Mouse (Mus musculus): ENCODE measurements around the gene Polr2a. TPM values are rescaled to one million over a fixed set of nuclear protein-coding genes. Genes with fewer than 3 reads are reported as not detected.

Gene Polr2a
- polyA plus RNA-seq (2012; rRNA removed; ENCODE audit: low replicate concordance), result 15.1 and 47.7 TPM in 2 replicates

DNA sequence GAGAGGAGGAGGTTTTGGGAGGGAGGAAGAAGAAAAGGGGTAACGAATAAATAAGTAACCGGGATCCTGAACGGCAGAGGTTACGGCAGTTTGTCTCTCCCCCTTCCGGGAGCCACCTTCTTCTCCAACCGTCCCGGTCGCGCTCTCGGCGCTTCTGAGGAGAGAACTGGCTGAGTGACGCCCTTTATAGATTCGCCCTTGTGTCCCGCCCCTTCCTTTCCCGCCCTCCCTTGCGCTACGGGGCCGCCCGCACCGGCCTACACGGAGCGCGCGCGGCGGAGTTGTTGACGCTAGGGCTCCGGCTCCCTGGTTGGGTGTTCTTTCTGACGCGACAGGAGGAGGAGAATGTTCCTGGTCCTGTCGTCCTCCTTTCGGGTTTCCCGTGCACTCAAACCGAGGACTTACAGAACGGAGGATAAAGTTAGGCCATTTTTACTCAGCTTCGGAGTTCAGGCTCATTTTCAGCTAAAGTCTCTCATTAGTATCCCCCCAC is at the start of gene Polr2a:
Gene Polr2a (minus strand): TSS at position 160 of the 493 bp plus-strand sequence.

DNA sequence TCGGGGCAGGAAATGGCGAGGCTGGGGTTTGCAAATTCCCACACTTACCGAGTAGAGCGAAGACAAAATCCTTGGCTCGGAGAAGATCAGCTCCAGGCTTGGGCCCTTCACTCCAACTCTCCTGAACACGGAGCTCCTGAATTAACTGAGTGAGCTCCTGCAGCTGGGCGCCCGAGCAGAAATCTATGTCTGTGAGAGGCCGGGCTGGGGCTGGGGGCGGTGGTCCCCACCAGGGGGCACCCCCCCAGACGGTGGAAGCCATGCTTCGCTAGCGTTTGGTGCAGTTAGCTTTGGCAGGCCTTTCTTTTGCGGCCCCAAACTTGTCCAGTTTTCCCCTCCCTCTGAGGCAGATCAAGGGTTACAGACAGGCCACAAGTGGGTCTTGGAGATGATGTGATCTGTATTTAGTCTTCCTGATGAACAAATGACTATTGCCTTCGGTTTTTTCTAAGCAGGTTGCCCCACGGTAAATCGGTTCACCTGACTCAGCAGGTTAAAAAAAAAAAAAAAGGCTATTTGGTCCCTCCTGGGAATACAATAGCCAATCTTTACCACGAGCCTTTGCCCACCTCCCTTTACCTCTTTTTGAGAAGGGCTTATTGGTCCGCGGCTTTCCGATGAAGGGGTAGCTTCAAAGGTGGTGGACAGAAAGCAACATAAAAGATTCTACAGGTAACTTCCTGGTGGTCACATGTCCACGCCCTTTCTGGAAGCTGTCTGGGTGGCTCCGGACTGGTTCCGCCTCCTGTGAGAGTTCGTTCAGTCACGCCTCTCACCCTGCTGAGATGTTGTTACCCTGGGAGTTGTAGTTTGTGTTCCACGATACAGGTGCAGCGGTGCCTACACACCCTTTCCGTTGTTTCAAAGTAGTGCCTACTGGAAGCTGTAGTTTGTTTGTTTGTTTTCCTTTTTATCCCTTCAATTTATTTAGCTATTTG is 46.8 kb upstream of the Polr2a start, which contains the start of gene Tmem102:
Gene Tmem102 (minus strand): TSS at position 653 of the 938 bp plus-strand sequence.

DNA sequence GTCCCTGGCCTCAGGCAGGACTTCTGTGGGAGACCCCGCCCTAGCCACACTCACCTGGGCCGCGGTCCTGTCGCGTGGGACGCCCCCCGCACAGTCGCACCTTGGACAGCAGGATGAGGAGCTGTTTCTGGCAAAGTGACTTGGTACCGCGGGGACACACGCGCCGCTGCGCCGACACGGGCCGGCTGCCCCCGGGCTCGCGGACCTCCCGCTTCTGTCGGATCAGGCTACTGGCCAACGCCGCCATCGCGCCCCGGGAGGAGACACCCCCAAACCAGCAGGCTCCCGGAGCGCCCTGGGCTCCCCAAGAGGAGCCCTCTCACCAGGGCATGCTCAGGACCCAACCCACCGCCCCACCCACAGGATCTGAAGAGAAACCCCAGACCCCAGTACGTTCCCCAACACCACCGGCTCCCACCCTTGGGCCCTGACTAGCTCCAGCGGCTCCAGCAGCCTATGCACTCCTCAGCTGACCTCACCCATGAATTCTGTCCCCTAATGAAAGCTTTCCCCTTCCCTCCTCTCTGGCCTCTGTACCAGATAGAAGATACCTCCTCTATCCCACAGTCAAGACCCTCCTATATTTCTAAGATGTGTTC is 43.0 kb upstream of the Polr2a start, which contains the start of gene Fgf11:
Gene Fgf11 (minus strand): TSS at position 479 of the 599 bp plus-strand sequence.

GRCm38 (mm10) chr11:69795168-69795982 is 36.9 kb upstream of the Polr2a start, which contains the start of gene Chrnb1:
Gene Chrnb1 (minus strand): TSS chr11:69795943.

DNA sequence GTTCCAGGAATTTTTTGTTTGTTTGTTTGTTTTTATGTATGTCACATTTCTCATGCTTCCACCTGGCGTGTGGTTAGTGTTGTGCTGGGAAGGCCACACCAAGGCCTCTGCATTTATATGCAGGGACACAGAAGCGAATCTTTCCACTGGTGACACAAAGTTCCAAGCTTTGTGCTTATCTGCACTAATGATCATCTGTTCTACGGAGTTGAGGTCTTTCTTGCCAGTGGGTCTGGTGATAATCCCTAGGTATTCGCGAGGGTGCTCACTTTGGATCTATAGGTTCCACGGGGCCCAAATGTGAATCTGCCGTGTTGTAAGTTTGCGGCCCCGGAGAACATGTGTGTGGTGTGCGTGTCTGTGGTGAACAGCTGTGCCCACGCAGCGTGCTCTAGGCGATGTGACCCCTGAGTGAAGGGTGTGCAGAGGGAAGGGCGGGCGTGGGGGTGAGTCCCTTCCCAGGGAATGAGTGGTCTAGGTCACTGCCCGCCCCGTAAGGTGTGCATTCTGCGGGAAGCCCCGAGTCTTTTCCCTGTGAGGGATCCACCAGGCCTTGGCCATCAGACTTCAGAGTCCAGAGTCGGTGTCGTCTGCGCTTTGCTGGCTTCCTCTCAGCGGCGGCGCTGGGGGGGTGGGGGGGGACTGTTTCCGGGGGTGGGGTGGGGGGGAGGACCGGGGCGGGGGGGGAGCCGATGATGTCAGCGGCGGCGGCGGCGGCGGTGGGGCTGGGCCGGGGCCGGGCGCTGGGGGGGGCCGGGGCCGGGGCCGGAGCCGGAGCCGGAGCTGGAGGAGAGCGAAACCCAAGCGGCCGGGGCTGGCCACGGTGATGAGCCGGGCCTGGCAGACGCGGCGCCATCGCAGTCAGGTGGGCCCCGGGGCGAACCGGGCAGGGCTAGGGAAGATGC is 7.0 kb upstream of the Polr2a start, which contains the start of gene Zbtb4:
Gene Zbtb4 (plus strand): TSS at position 692 of the 905 bp plus-strand sequence.

DNA sequence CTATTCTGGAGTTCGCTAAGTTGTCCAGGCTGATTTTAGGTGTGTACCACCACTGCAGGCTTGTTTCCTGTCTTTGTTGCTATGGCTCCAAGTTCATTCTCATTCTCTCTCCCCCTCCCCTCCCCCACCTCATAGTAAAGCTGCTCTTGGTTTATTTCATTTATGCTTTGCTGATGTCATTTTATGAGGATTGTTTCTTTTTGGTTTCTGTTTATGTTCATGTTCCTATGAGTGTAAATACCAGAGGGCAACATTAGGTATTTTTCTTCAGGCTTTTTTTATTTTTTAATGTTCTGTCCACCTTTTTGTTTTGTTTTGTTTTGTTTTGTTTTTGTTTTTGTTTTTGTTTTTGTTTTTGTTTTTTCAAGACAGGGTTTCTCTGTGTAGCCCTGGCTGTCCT is 3.4 kb upstream of the Polr2a start, which contains the start of gene Slc35g3:
Gene Slc35g3 (minus strand): TSS at position 101 of the 400 bp plus-strand sequence.

GRCm38 (mm10) chr11:69695361-69696181 is 62.9 kb downstream of the Polr2a start, which contains the start of the genes Tnfsf12 and Tnfsfm13:
Gene Tnfsf12 (minus strand): TSS chr11:69695849.
Gene Tnfsfm13 (minus strand): TSS chr11:69696098.

DNA sequence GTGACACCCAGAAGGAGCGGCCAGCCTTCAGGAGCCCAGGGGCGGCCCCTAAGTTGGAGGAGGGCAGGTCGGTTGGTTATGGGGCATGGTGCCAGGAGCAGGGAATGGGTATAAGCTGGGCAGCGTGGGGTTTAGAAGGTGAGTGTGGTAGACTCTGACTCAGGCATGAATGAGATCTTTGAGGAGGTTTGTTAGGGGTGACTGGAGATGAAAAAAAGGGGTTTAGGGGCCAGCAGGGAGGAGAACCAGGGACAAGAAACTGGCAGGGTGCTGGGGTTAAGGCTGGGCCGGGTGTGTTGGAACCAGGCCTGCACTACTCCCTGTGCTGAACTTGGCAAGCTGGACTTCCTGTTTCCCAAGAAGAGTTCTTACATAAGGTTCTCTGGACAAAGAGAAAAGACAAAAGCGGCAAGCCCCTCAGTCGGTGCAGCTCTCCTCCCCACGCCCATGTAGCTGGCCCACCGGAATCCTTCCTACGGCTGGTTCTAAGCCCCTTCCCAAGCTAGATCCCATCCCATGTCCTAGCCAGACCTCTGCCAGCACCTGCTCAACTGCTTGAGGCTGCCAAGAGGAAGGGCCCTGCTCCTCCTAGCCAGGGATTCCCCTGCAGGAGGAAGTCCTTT is 72.8 kb downstream of the Polr2a start, which contains the start of gene Tnfsf13:
Gene Tnfsf13 (minus strand): TSS at position 259 of the 623 bp plus-strand sequence.

Other genes with a start within 250 kb of the Polr2a start
- 0.29 and 1.4 TPM in 2 replicates for gene Dnah2, start 209.5 kb downstream of the Polr2a start, polyA plus RNA-seq (2012; rRNA removed; ENCODE audit: low replicate concordance)
- 0.49 and 29.6 TPM in 2 replicates for gene Efnb3, start 198.4 kb downstream of the Polr2a start, polyA plus RNA-seq (2012; rRNA removed; ENCODE audit: low replicate concordance)
- 15.8 and 19.8 TPM in 2 replicates for gene Wrap53, start 178.4 kb downstream of the Polr2a start, polyA plus RNA-seq (2012; rRNA removed; ENCODE audit: low replicate concordance)
- 68.6 and 188 TPM in 2 replicates for gene Trp53, start 178.3 kb downstream of the Polr2a start, polyA plus RNA-seq (2012; rRNA removed; ENCODE audit: low replicate concordance)
- gene Atp1b2, start 152.7 kb downstream of the Polr2a start, polyA plus RNA-seq (2012; rRNA removed; ENCODE audit: low replicate concordance), result 28.5 and 39.7 TPM in 2 replicates
- not detected in 2 replicates for gene Shbg, start 140.7 kb downstream of the Polr2a start, polyA plus RNA-seq (2012; rRNA removed; ENCODE audit: low replicate concordance)
- gene Sat2, start 136.6 kb downstream of the Polr2a start, polyA plus RNA-seq (2012; rRNA removed; ENCODE audit: low replicate concordance), result 10.9 and 12.6 TPM in 2 replicates
- gene Fxr2, start 125.6 kb downstream of the Polr2a start, polyA plus RNA-seq (2012; rRNA removed; ENCODE audit: low replicate concordance), result 58.6 and 88.5 TPM in 2 replicates
- gene Sox15, start 103.3 kb downstream of the Polr2a start, polyA plus RNA-seq (2012; rRNA removed; ENCODE audit: low replicate concordance), result 0.15 and 0.24 TPM in 2 replicates
- 144 and 237 TPM in 2 replicates for gene Mpdu1, start 96.0 kb downstream of the Polr2a start, polyA plus RNA-seq (2012; rRNA removed; ENCODE audit: low replicate concordance)
- gene Cd68, start 92.5 kb downstream of the Polr2a start, polyA plus RNA-seq (2012; rRNA removed; ENCODE audit: low replicate concordance), result 56.3 and 61.7 TPM in 2 replicates
- 319 and 587 TPM in 2 replicates for gene Eif4a1, start 86.2 kb downstream of the Polr2a start, polyA plus RNA-seq (2012; rRNA removed; ENCODE audit: low replicate concordance)
- gene Senp3, start 76.6 kb downstream of the Polr2a start, polyA plus RNA-seq (2012; rRNA removed; ENCODE audit: low replicate concordance), result 85.1 and 101 TPM in 2 replicates
- 6.3 and 13.6 TPM in 2 replicates for gene Tnfsf13, start 72.9 kb downstream of the Polr2a start, polyA plus RNA-seq (2012; rRNA removed; ENCODE audit: low replicate concordance)
- 46.0 and 77.8 TPM in 2 replicates for gene Tnfsf12, start 62.8 kb downstream of the Polr2a start, polyA plus RNA-seq (2012; rRNA removed; ENCODE audit: low replicate concordance)
- gene Tnfsfm13, start 62.5 kb downstream of the Polr2a start, polyA plus RNA-seq (2012; rRNA removed; ENCODE audit: low replicate concordance), result 9.8 and 12.9 TPM in 2 replicates
- 0.10 and 0.21 TPM in 2 replicates for gene Slc35g3, start 3.3 kb upstream of the Polr2a start, polyA plus RNA-seq (2012; rRNA removed; ENCODE audit: low replicate concordance)
- 44.2 and 58.0 TPM in 2 replicates for gene Zbtb4, start 7.3 kb upstream of the Polr2a start, polyA plus RNA-seq (2012; rRNA removed; ENCODE audit: low replicate concordance)
- gene Chrnb1, start 37.3 kb upstream of the Polr2a start, polyA plus RNA-seq (2012; rRNA removed; ENCODE audit: low replicate concordance), result 15.3 and 30.1 TPM in 2 replicates
- 9.8 and 16.7 TPM in 2 replicates for gene Fgf11, start 43.2 kb upstream of the Polr2a start, polyA plus RNA-seq (2012; rRNA removed; ENCODE audit: low replicate concordance)
- gene Tmem102, start 47.0 kb upstream of the Polr2a start, polyA plus RNA-seq (2012; rRNA removed; ENCODE audit: low replicate concordance), result 0.16 and 7.0 TPM in 2 replicates
- gene Gm39566, start 56.7 kb upstream of the Polr2a start, polyA plus RNA-seq (2012; rRNA removed; ENCODE audit: low replicate concordance), result not detected in 2 replicates
- gene Spem2, start 59.8 kb upstream of the Polr2a start, polyA plus RNA-seq (2012; rRNA removed; ENCODE audit: low replicate concordance), result not detected in 2 replicates
- 0.31 TPM in 1 of 2 replicates, not detected in the other for gene Spem1, start 63.5 kb upstream of the Polr2a start, polyA plus RNA-seq (2012; rRNA removed; ENCODE audit: low replicate concordance)
- 21.2 and 76.1 TPM in 2 replicates for gene Nlgn2, start 79.1 kb upstream of the Polr2a start, polyA plus RNA-seq (2012; rRNA removed; ENCODE audit: low replicate concordance)
- 256 and 336 TPM in 2 replicates for gene Tmem256, start 79.9 kb upstream of the Polr2a start, polyA plus RNA-seq (2012; rRNA removed; ENCODE audit: low replicate concordance)
- 134 and 164 TPM in 2 replicates for gene Plscr3, start 87.7 kb upstream of the Polr2a start, polyA plus RNA-seq (2012; rRNA removed; ENCODE audit: low replicate concordance)
- 5.0 and 6.3 TPM in 2 replicates for gene Tnk1, start 100.1 kb upstream of the Polr2a start, polyA plus RNA-seq (2012; rRNA removed; ENCODE audit: low replicate concordance)
- not detected in 2 replicates for gene Tmem95, start 119.4 kb upstream of the Polr2a start, polyA plus RNA-seq (2012; rRNA removed; ENCODE audit: low replicate concordance)
- 9.5 and 11.7 TPM in 2 replicates for gene Kctd11, start 122.8 kb upstream of the Polr2a start, polyA plus RNA-seq (2012; rRNA removed; ENCODE audit: low replicate concordance)
- 3.5 and 5.1 TPM in 2 replicates for gene Acap1, start 136.9 kb upstream of the Polr2a start, polyA plus RNA-seq (2012; rRNA removed; ENCODE audit: low replicate concordance)
- gene 2810408A11Rik, start 142.3 kb upstream of the Polr2a start, polyA plus RNA-seq (2012; rRNA removed; ENCODE audit: low replicate concordance), result 0.82 and 2.1 TPM in 2 replicates
- 40.1 and 69.0 TPM in 2 replicates for gene Neurl4, start 142.4 kb upstream of the Polr2a start, polyA plus RNA-seq (2012; rRNA removed; ENCODE audit: low replicate concordance)
- gene Gps2, start 155.3 kb upstream of the Polr2a start, polyA plus RNA-seq (2012; rRNA removed; ENCODE audit: low replicate concordance), result 74.4 and 90.7 TPM in 2 replicates
- 533 and 726 TPM in 2 replicates for gene Eif5a, start 163.3 kb upstream of the Polr2a start, polyA plus RNA-seq (2012; rRNA removed; ENCODE audit: low replicate concordance)
- 8.7 and 20.8 TPM in 2 replicates for gene Ybx2, start 177.2 kb upstream of the Polr2a start, polyA plus RNA-seq (2012; rRNA removed; ENCODE audit: low replicate concordance)
- gene Slc2a4, start 189.6 kb upstream of the Polr2a start, polyA plus RNA-seq (2012; rRNA removed; ENCODE audit: low replicate concordance), result 205 and 344 TPM in 2 replicates
- gene Cldn7, start 206.1 kb upstream of the Polr2a start, polyA plus RNA-seq (2012; rRNA removed; ENCODE audit: low replicate concordance), result 0.49 and 65.8 TPM in 2 replicates
- 106 and 148 TPM in 2 replicates for gene Ctdnep1, start 222.5 kb upstream of the Polr2a start, polyA plus RNA-seq (2012; rRNA removed; ENCODE audit: low replicate concordance)
- 95.6 and 101 TPM in 2 replicates for gene Elp5, start 223.9 kb upstream of the Polr2a start, polyA plus RNA-seq (2012; rRNA removed; ENCODE audit: low replicate concordance)
- 566 and 640 TPM in 2 replicates for gene Gabarap, start 232.5 kb upstream of the Polr2a start, polyA plus RNA-seq (2012; rRNA removed; ENCODE audit: low replicate concordance)
- gene Phf23, start 237.1 kb upstream of the Polr2a start, polyA plus RNA-seq (2012; rRNA removed; ENCODE audit: low replicate concordance), result 17.1 and 38.9 TPM in 2 replicates
- 9.4 and 27.1 TPM in 2 replicates for gene Dvl2, start 242.0 kb upstream of the Polr2a start, polyA plus RNA-seq (2012; rRNA removed; ENCODE audit: low replicate concordance)

Measured in subcutaneous adipose tissue, adult 2 months (tissue).